Mouse (Mus musculus) bone marrow, adult 2 months (tissue): ENCODE data around the gene H2-K1.

Experiments
- CTCF ChIP-seq: fragments of 200-500 bp; IDR thresholded peaks from 2 replicates; pipeline ENCODE4 v1.5.1; 2011; ENCODE audit warnings: low read length, control low read depth; ENCODE audit not compliant: control insufficient read depth, insufficient read depth
- POLR2A ChIP-seq: fragments of 200-500 bp; IDR thresholded peaks from 2 replicates; pipeline ENCODE4 v1.6.1; 2011; ENCODE audit warnings: low read depth, mild to moderate bottlenecking, control low read depth, low read length, borderline replicate concordance; ENCODE audit not compliant: control insufficient read depth

GRCm38 (mm10) chr17:34034064-34034463 is 33.9 kb upstream of the H2-K1 start:
- no peak for TF ChIP-seq POLR2A
- TF ChIP-seq CTCF = peak; percentile 75
